Mouse (Mus musculus): ENCODE results near the gene 9830107B12Rik. TPM values are rescaled to one million over a fixed set of nuclear protein-coding genes. Genes with fewer than 3 reads are reported as not detected.
A peak's percentile ranks its signal among the peaks of the same experiment; 100 is the strongest.

Gene 9830107B12Rik
- polyA plus RNA-seq, 1 experiment from 2014 or later = not detected

GRCm38 (mm10) chr17:48107333-48107732 is 38.7 kb downstream of the 9830107B12Rik start:
- no peak for ATAC-seq (ENCODE audit: low read depth)
- Histone ChIP-seq H3K4me1 (replicated peaks) (no peaks in the 10 kb centered on the region), H3K9me3 (no peaks in the 10 kb centered on the region), H3K27me3 (no peaks in the 10 kb centered on the region), H3K9ac (no peak overlapping the region), H3K4me3 (no peak overlapping the region), H3K36me3 (no peaks in the 10 kb centered on the region), H3K4me2 (no peak overlapping the region), H3K27ac (replicated peaks) (no peak overlapping the region)
- WGBS = 40% methylated on average over 4 of the region's 4 CpGs

- no peak overlapping the region for H3K9ac ChIP-seq
- H3K36me3 ChIP-seq = no peaks in the 10 kb centered on the region
- H3K27ac ChIP-seq (replicated peaks) = no peak overlapping the region
- H3K9me3 ChIP-seq = no peaks in the 10 kb centered on the region
- peaks cover 47% of the 10 kb centered on the region for H3K27me3 ChIP-seq
- peak; percentile 64 for ATAC-seq (ENCODE audit: low read depth)
- peak overlapping the region; percentile 25; the same call in 1 of the 2 replicates for H3K4me3 ChIP-seq
- WGBS = 12% methylated on average over 21 of the region's 21 CpGs
- H3K4me1 ChIP-seq (replicated peaks) = peaks cover 42% of the 10 kb centered on the region
- H3K4me2 ChIP-seq = peak overlapping the region; percentile 44
These were observed 45.3 kb downstream of the 9830107B12Rik start for GRCm38 (mm10) chr17:48100441-48101417.

- no peaks in the 10 kb centered on the region for H3K9me3 ChIP-seq
- WGBS = 9% methylated on average over 11 of the region's 11 CpGs
These were observed 46.8 kb downstream of the 9830107B12Rik start for GRCm38 (mm10) chr17:48099312-48099711.

GRCm38 (mm10) chr17:48098528-48098890 is 47.6 kb downstream of the 9830107B12Rik start:
- H3K9me3 ChIP-seq = no peaks in the 10 kb centered on the region
- no peaks in the 10 kb centered on the region for H3K36me3 ChIP-seq
- H3K27me3 ChIP-seq = peaks cover 67% of the 10 kb centered on the region
- H3K27ac ChIP-seq (replicated peaks) = no peak overlapping the region
- no peak overlapping the region for H3K4me3 ChIP-seq
- peaks cover 55% of the 10 kb centered on the region for H3K4me1 ChIP-seq (replicated peaks)
- peak overlapping the region; percentile 55 for H3K4me2 ChIP-seq
- 0 out of 2 replicates have a peak overlapping the region, but pooled peaks have one; percentile 13 for H3K9ac ChIP-seq
- ATAC-seq (ENCODE audit: low read depth) = no peak
- WGBS = under 1% methylated on average over 19 of the region's 19 CpGs

More at GRCm38 (mm10) chr17:48099312-48099711, 46.8 kb downstream of the 9830107B12Rik start:
- no peak overlapping the region for H3K27ac ChIP-seq (replicated peaks)
- no peak overlapping the region for H3K4me2 ChIP-seq
- no peaks in the 10 kb centered on the region for H3K36me3 ChIP-seq
- H3K27me3 ChIP-seq = peaks cover 61% of the 10 kb centered on the region
- no peak overlapping the region for H3K4me3 ChIP-seq
- no peak overlapping the region for H3K9ac ChIP-seq
- peaks cover 55% of the 10 kb centered on the region for H3K4me1 ChIP-seq (replicated peaks)
- no peak for ATAC-seq (ENCODE audit: low read depth)

- peak overlapping the region; percentile 55 for H3K4me2 ChIP-seq
- under 1% methylated on average over 43 of the region's 43 CpGs for WGBS
- ATAC-seq (ENCODE audit: low read depth) = no peak
- no peak overlapping the region for H3K27ac ChIP-seq (replicated peaks)
- no peaks in the 10 kb centered on the region for H3K36me3 ChIP-seq
- H3K9me3 ChIP-seq = no peaks in the 10 kb centered on the region
- peak overlapping the region; percentile 25 for H3K4me3 ChIP-seq
- H3K9ac ChIP-seq = peak overlapping the region; percentile 53; the same call in 1 of the 2 replicates
- H3K27me3 ChIP-seq = peaks cover 67% of the 10 kb centered on the region
- peaks cover 55% of the 10 kb centered on the region for H3K4me1 ChIP-seq (replicated peaks)
These were observed 48.1 kb downstream of the 9830107B12Rik start for GRCm38 (mm10) chr17:48097743-48098527.

GRCm38 (mm10) chr17:48097011-48097742 is 48.9 kb downstream of the 9830107B12Rik start:
- H3K9me3 ChIP-seq = no peaks in the 10 kb centered on the region
- H3K4me2 ChIP-seq = peak overlapping the region; percentile 55
- no peak overlapping the region for H3K27ac ChIP-seq (replicated peaks)
- under 1% methylated on average over 40 of the region's 41 CpGs for WGBS
- no peaks in the 10 kb centered on the region for H3K36me3 ChIP-seq
- H3K9ac ChIP-seq = peak overlapping the region; percentile 53; the same call in 1 of the 2 replicates
- peak overlapping the region; percentile 25 for H3K4me3 ChIP-seq
- H3K4me1 ChIP-seq (replicated peaks) = peaks cover 55% of the 10 kb centered on the region
- ATAC-seq (ENCODE audit: low read depth) = no peak
- H3K27me3 ChIP-seq = peaks cover 67% of the 10 kb centered on the region

GRCm38 (mm10) chr17:48096321-48096720 is 49.7 kb downstream of the 9830107B12Rik start:
- Histone ChIP-seq H3K9me3 (no peaks in the 10 kb centered on the region), H3K27me3 (peaks cover 67% of the 10 kb centered on the region), H3K4me3 (0 out of 2 replicates have a peak overlapping the region, but pooled peaks have one; percentile 25), H3K4me2 (peak overlapping the region; percentile 55; the same call in 1 of the 2 replicates), H3K4me1 (replicated peaks) (peaks cover 55% of the 10 kb centered on the region), H3K27ac (replicated peaks) (no peak overlapping the region), H3K36me3 (no peaks in the 10 kb centered on the region), H3K9ac (no peak overlapping the region)
- no peak for ATAC-seq (ENCODE audit: low read depth)
- WGBS = 3% methylated on average over 17 of the region's 17 CpGs

GRCm38 (mm10) chr17:48095718-48096121 is 50.3 kb downstream of the 9830107B12Rik start:
- no peak for ATAC-seq (ENCODE audit: low read depth)
- Histone ChIP-seq H3K9me3 (no peaks in the 10 kb centered on the region), H3K4me1 (replicated peaks) (peaks cover 55% of the 10 kb centered on the region), H3K27ac (replicated peaks) (no peak overlapping the region), H3K4me3 (0 out of 2 replicates have a peak overlapping the region, but pooled peaks have one; percentile 7), H3K36me3 (no peaks in the 10 kb centered on the region), H3K27me3 (peaks cover 67% of the 10 kb centered on the region), H3K4me2 (peak overlapping the region; percentile 55), H3K9ac (no peak overlapping the region)
- WGBS = under 1% methylated on average over 26 of the region's 26 CpGs

- H3K4me3 ChIP-seq = no peak overlapping the region
- H3K4me2 ChIP-seq = peak overlapping the region; percentile 55
- H3K4me1 ChIP-seq (replicated peaks) = peaks cover 55% of the 10 kb centered on the region
- H3K27me3 ChIP-seq = peaks cover 62% of the 10 kb centered on the region
- H3K36me3 ChIP-seq = no peaks in the 10 kb centered on the region
- no peak overlapping the region for H3K27ac ChIP-seq (replicated peaks)
- no peak overlapping the region for H3K9ac ChIP-seq
- WGBS = 5% methylated on average over 20 of the region's 20 CpGs
- no peaks in the 10 kb centered on the region for H3K9me3 ChIP-seq
- ATAC-seq (ENCODE audit: low read depth) = no peak
These were observed 51.0 kb downstream of the 9830107B12Rik start for GRCm38 (mm10) chr17:48094820-48095680.

- Histone ChIP-seq H3K4me2 (no peak overlapping the region), H3K27me3 (peaks cover 45% of the 10 kb centered on the region), H3K4me1 (replicated peaks) (peaks cover 39% of the 10 kb centered on the region), H3K9me3 (no peaks in the 10 kb centered on the region), H3K36me3 (no peaks in the 10 kb centered on the region), H3K27ac (replicated peaks) (no peak overlapping the region), H3K9ac (no peak overlapping the region), H3K4me3 (no peak overlapping the region)
- no peak for ATAC-seq (ENCODE audit: low read depth)
- WGBS = 74% methylated on average over 5 of the region's 5 CpGs
These were observed 52.7 kb downstream of the 9830107B12Rik start for GRCm38 (mm10) chr17:48093286-48093817.
